Mouse (Mus musculus) CH12.LX (cell line): ENCODE results near the gene Cd300e. TPM values are rescaled to one million over a fixed set of nuclear protein-coding genes. Genes with fewer than 3 reads are reported as not detected.

Experiments
- DNase-seq: peaks from one replicate; pipeline ENCODE4 v3.0.0-alpha.2; 2013; ENCODE audit errors: extremely low read depth
- H3K27ac ChIP-seq: 2 replicates; pipeline ENCODE4 v1.5.1; 2012; ENCODE audit warnings: low read depth, mild to moderate bottlenecking, control low read depth, moderate library complexity; ENCODE audit not compliant: insufficient read depth
- H3K27me3 ChIP-seq: replicated peaks from 2 replicates; pipeline ENCODE3; 2012; ENCODE audit warnings: inconsistent platforms
- H3K36me3 ChIP-seq, 2 experiments: replicated peaks in 1 of 2; 2 replicates each; pipeline versions ENCODE3 to v1.6.1; 2012; ENCODE audit warnings: inconsistent platforms in 1 of 2, low read length in 1 of 2, mild to moderate bottlenecking in 1 of 2, mixed read lengths in 1 of 2, moderate library complexity in 1 of 2; ENCODE audit not compliant: control insufficient read depth in 1 of 2, insufficient read depth in 1 of 2
- H3K4me1 ChIP-seq, 2 experiments: 2 replicates each; pipeline ENCODE4 v1.6.1; 2012; ENCODE audit warnings: inconsistent platforms in 1 of 2, moderate library complexity in 1 of 2; ENCODE audit not compliant: insufficient read depth in 2 of 2, control insufficient read depth in 1 of 2
- H3K4me2 ChIP-seq: 2 replicates; pipeline ENCODE4 v1.6.1; 2012; ENCODE audit warnings: low read depth, mild to moderate bottlenecking, control low read depth; ENCODE audit not compliant: poor library complexity, insufficient read depth, severe bottlenecking
- H3K4me3 ChIP-seq, 3 experiments: fragments of 150-350 bp in 1 of 3; sonication (generic) in 1 of 3; replicated peaks in 1 of 3; 2 replicates each; pipeline versions ENCODE3 to v1.5.1; 2011 to 2012; ENCODE audit warnings: low read depth in 2 of 3, low read length in 2 of 3, mild to moderate bottlenecking in 2 of 3, moderate library complexity in 2 of 3, control low read depth in 1 of 3, improper control_type of control experiment in 1 of 3, inconsistent platforms in 1 of 3, mixed read lengths in 1 of 3; ENCODE audit not compliant: poor library complexity in 1 of 3
- H3K79me2 ChIP-seq: replicated peaks from 2 replicates; pipeline ENCODE4 v1.6.1; 2012; ENCODE audit warnings: mild to moderate bottlenecking, moderate library complexity; ENCODE audit not compliant: control insufficient read depth, poor library complexity, insufficient read depth, severe bottlenecking; ENCODE audit errors: extremely low read depth
- H3K9ac ChIP-seq: 2 replicates; pipeline ENCODE4 v1.6.1; 2012; ENCODE audit warnings: low read depth, mild to moderate bottlenecking, control low read depth, moderate library complexity; ENCODE audit not compliant: insufficient read depth
- H3K9me3 ChIP-seq: replicated peaks from 2 replicates; pipeline ENCODE3; 2012; ENCODE audit warnings: low read length, inconsistent platforms, mixed read lengths
- BHLHE40 ChIP-seq: IDR thresholded peaks from 2 replicates; pipeline ENCODE4 v1.6.1; 2011; ENCODE audit warnings: mild to moderate bottlenecking, low read depth, low read length, improper control_type of control experiment
- CHD1 ChIP-seq: IDR thresholded peaks from 2 replicates; pipeline ENCODE4 v1.6.1; 2012; ENCODE audit warnings: low read depth, low read length, improper control_type of control experiment, inconsistent platforms
- CHD2 ChIP-seq: IDR thresholded peaks from 2 replicates; pipeline ENCODE4 v1.6.1; 2011; ENCODE audit warnings: low read length, improper control_type of control experiment
- CTCF ChIP-seq, 2 experiments: IDR thresholded peaks in 1 of 2; conservative IDR thresholded peaks in 1 of 2; 2 replicates each; pipeline ENCODE4 v1.5.1; 2011 to 2012; ENCODE audit warnings: low read depth in 2 of 2, low read length in 2 of 2, improper control_type of control experiment in 1 of 2, inconsistent platforms in 1 of 2, mild to moderate bottlenecking in 1 of 2, moderate library complexity in 1 of 2
- E2F4 ChIP-seq: IDR thresholded peaks from 2 replicates; pipeline ENCODE4 v1.6.1; 2011; ENCODE audit warnings: low read depth, low read length, improper control_type of control experiment; ENCODE audit not compliant: insufficient replicate concordance
- ELF1 ChIP-seq: IDR thresholded peaks from 2 replicates; pipeline ENCODE4 v1.6.1; 2014; ENCODE audit warnings: low read depth, mild to moderate bottlenecking, inconsistent platforms, low read length, improper control_type of control experiment
- EP300 ChIP-seq: IDR thresholded peaks from 2 replicates; pipeline ENCODE4 v1.6.1; 2011; ENCODE audit warnings: low read length, improper control_type of control experiment
- ETS1 ChIP-seq: conservative IDR thresholded peaks from 2 replicates; pipeline ENCODE4 v1.6.1; 2012; ENCODE audit warnings: low read depth, mild to moderate bottlenecking, inconsistent platforms, low read length, improper control_type of control experiment, moderate library complexity
- IRF4 ChIP-seq: IDR thresholded peaks from 2 replicates; pipeline ENCODE4 v1.6.1; 2014; ENCODE audit warnings: low read depth, mild to moderate bottlenecking, inconsistent platforms, low read length, improper control_type of control experiment
- JUN ChIP-seq: IDR thresholded peaks from 2 replicates; pipeline ENCODE4 v1.6.1; 2011; ENCODE audit warnings: low read depth, mild to moderate bottlenecking, low read length, improper control_type of control experiment, moderate library complexity; ENCODE audit not compliant: insufficient read depth
- JUND ChIP-seq: conservative IDR thresholded peaks from 2 replicates; pipeline ENCODE4 v1.6.1; 2011; ENCODE audit warnings: low read depth, low read length, improper control_type of control experiment
- MAZ ChIP-seq: IDR thresholded peaks from 2 replicates; pipeline ENCODE4 v1.6.1; 2012; ENCODE audit warnings: low read depth, mild to moderate bottlenecking, inconsistent platforms, low read length, improper control_type of control experiment, moderate library complexity
- MEF2A ChIP-seq: IDR thresholded peaks from 2 replicates; pipeline ENCODE4 v1.6.1; 2014; ENCODE audit warnings: low read depth, mild to moderate bottlenecking, inconsistent platforms, low read length, improper control_type of control experiment, borderline replicate concordance
- MXI1 ChIP-seq: IDR thresholded peaks from 2 replicates; pipeline ENCODE4 v1.6.1; 2011; ENCODE audit warnings: mild to moderate bottlenecking, low read depth, low read length, improper control_type of control experiment
- NELFE ChIP-seq: IDR thresholded peaks from 2 replicates; pipeline ENCODE4 v1.6.1; 2011; ENCODE audit warnings: low read depth, low read length, improper control_type of control experiment
- POLR2A ChIP-seq: IDR thresholded peaks from 2 replicates; pipeline ENCODE4 v1.6.1; 2011; ENCODE audit warnings: low read depth, mild to moderate bottlenecking, improper control_type of control experiment, low read length
- POLR2AphosphoS2 ChIP-seq: IDR thresholded peaks from 2 replicates; pipeline ENCODE4 v1.6.1; 2011; ENCODE audit warnings: low read depth, low read length, improper control_type of control experiment
- RAD21 ChIP-seq: IDR thresholded peaks from 2 replicates; pipeline ENCODE4 v1.6.1; 2011; ENCODE audit warnings: low read depth, mild to moderate bottlenecking, low read length, improper control_type of control experiment, moderate library complexity
- SMC3 ChIP-seq: IDR thresholded peaks from 2 replicates; pipeline ENCODE4 v1.6.1; 2011; ENCODE audit warnings: low read depth, low read length, improper control_type of control experiment
- TBP ChIP-seq: conservative IDR thresholded peaks from 2 replicates; pipeline ENCODE4 v1.6.1; 2011; ENCODE audit warnings: low read depth, low read length, improper control_type of control experiment
- TCF12 ChIP-seq: IDR thresholded peaks from 2 replicates; pipeline ENCODE4 v1.6.1; 2014; ENCODE audit warnings: low read depth, mild to moderate bottlenecking, inconsistent platforms, low read length, improper control_type of control experiment
- ZC3H11A ChIP-seq: IDR thresholded peaks from 2 replicates; pipeline ENCODE4 v1.6.1; 2012; ENCODE audit warnings: low read depth, mild to moderate bottlenecking, inconsistent platforms, low read length, improper control_type of control experiment
- ZMIZ1 ChIP-seq: IDR thresholded peaks from 2 replicates; pipeline ENCODE4 v1.6.1; 2012; ENCODE audit warnings: low read depth, mild to moderate bottlenecking, inconsistent platforms, low read length, improper control_type of control experiment
- ZNF384 ChIP-seq: IDR thresholded peaks from 2 replicates; pipeline ENCODE4 v1.6.1; 2012; ENCODE audit warnings: low read depth, low read length, improper control_type of control experiment, inconsistent platforms
- dilution Hi-C: fragments of 300-500 bp; cut with MboI; formaldehyde crosslinking; loops from 2 replicates; pipeline ENCODE4 v1.14.3; 2020; ENCODE audit warnings: low sequenced_read_pairs; ENCODE audit not compliant: extremely low pct_unique_long_range_greater_than_20kb, extremely low pct_ligation_motif_present
- in situ Hi-C: fragments of 300-500 bp; cut with MboI; formaldehyde crosslinking; loops from 3 replicates; pipeline ENCODE4 v1.14.3; 2019; ENCODE audit warnings: low sequenced_read_pairs, low pct_ligation_motif_present, low pct_unique_long_range_greater_than_20kb, mixed read lengths
- polyA plus RNA-seq: library from polyadenylated mRNA; unstranded; fragments of >175 nt; gene quantifications from 2 replicates; pipeline ENCODE4 v1.2.1, GENCODE M21; 2012; ENCODE audit warnings: low read depth; ENCODE audit not compliant: insufficient read length
- total RNA-seq, 2 experiments: library from RNA; depleted of rRNA; stranded (reverse); fragments of 300-350 nt in 1 of 2; fragments of >200 nt in 1 of 2; gene quantifications; 2 replicates each; pipeline ENCODE4 v1.2.3; 2012 to 2014

The Cd300e gene
- total and polyA plus RNA-seq, 3 experiments, result not detected

DNA sequence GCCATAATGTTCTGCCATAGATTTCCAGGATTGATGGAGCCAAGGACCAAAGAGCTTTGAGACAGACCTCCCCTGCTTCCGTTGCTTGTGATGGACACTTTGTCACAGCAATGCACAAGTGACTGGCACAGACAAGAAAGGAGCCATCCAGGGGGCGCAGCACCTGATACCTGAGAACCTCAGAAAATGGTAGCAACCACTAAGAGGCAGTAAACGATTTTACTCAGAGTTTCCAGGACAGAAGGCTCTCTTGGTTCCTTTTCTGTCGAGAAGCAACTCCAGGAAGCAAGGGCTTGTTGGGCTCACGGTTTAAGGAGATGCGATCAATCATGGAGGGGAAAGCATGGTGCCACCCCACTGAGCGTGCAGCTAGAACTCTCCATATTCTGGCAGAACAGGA, 24.2 kb upstream of the Cd300e start:
- Histone ChIP-seq H3K4me2 (no peak overlapping the region), H3K36me3 (no peaks in the 10 kb centered on the region), H3K27ac (no peak overlapping the region), H3K27me3 (peaks cover 3% of the 10 kb centered on the region), H3K9ac (no peak overlapping the region), H3K4me1 (peaks cover 12 to 27% of the 10 kb centered on the region in 2 experiments), H3K4me3 (no peak overlapping the region), H3K9me3 (peaks cover 6% of the 10 kb centered on the region), H3K79me2 (no peaks in the 10 kb centered on the region)
- dilution Hi-C loops, result no loop called here
- no peak for TF ChIP-seq TBP
- TF ChIP-seq BHLHE40, result 0 out of 2 replicates have a peak, but pooled peaks have one; percentile 26
- TF ChIP-seq POLR2AphosphoS2, result no peak
- peak in 1 of 2 experiments; percentile 81; a peak in 2 of 4 replicates for TF ChIP-seq CTCF (conservative IDR thresholded peaks at IDR 0.05 in 1 of 2, IDR thresholded peaks at IDR 0.05 in 1 of 2; ENCODE audit: low read depth in 2 of 2, low read length in 2 of 2)
- TF ChIP-seq NELFE, result peak; percentile 32; the same call in 1 of the 2 replicates
- TF ChIP-seq E2F4, result no peak
- TF ChIP-seq IRF4, result peak; percentile 57
- no peak for TF ChIP-seq POLR2A
- TF ChIP-seq JUND, result peak; percentile 81
- no peak for TF ChIP-seq ZNF384
- no peak for TF ChIP-seq ZMIZ1
- TF ChIP-seq ZC3H11A, result peak; percentile 29; the same call in 1 of the 2 replicates
- TF ChIP-seq MEF2A, result 0 out of 2 replicates have a peak, but pooled peaks have one; percentile 40
- no peak for TF ChIP-seq MXI1
- 0 out of 2 replicates have a peak, but pooled peaks have one; percentile 9 for TF ChIP-seq ETS1
- peak; percentile 57 for TF ChIP-seq RAD21
- no peak for TF ChIP-seq CHD2
- peak; percentile 55; the same call in 1 of the 2 replicates for TF ChIP-seq EP300
- TF ChIP-seq MAZ, result no peak
- TF ChIP-seq CHD1, result no peak
- TF ChIP-seq ELF1, result 0 out of 2 replicates have a peak, but pooled peaks have one; percentile 32
- TF ChIP-seq JUN, result peak; percentile 31; the same call in 1 of the 2 replicates
- peak; percentile 77 for TF ChIP-seq SMC3
- no peak for TF ChIP-seq TCF12
- DNase-seq, result no peak
- in situ Hi-C loops, result no loop called here
